Mouse (Mus musculus) lung, adult 2 months (tissue): ENCODE results near the gene Aldh3a2. TPM values are rescaled to one million over a fixed set of nuclear protein-coding genes. Genes with fewer than 3 reads are reported as not detected.

Source experiments
- DNase-seq: peaks from one replicate; pipeline ENCODE4 v3.0.0; 2022
- H3K4me1 ChIP-seq: fragments of 200-500 bp; 2 replicates; pipeline ENCODE4 v1.6.1; 2011; ENCODE audit warnings: low read length; ENCODE audit not compliant: control insufficient read depth, insufficient read depth
- H3K4me3 ChIP-seq: fragments of 200-500 bp; replicated peaks from 2 replicates; pipeline ENCODE3; 2011; ENCODE audit warnings: low read depth, mild to moderate bottlenecking, control low read depth, low read length; ENCODE audit errors: extremely low read depth
- CTCF ChIP-seq: fragments of 200-500 bp; IDR thresholded peaks from 2 replicates; pipeline ENCODE4 v1.5.1; 2011; ENCODE audit warnings: mild to moderate bottlenecking, low read length, control low read depth; ENCODE audit not compliant: insufficient read depth
- POLR2A ChIP-seq: fragments of 200-500 bp; IDR thresholded peaks from 2 replicates; pipeline ENCODE4 v1.6.1; 2011; ENCODE audit warnings: low read depth, mild to moderate bottlenecking, control low read depth, low read length, borderline replicate concordance; ENCODE audit errors: extremely low read depth
- whole genome bisulfite sequencing: fragments of 180-500 bp; shearing (Covaris S2); methylation state at CpG from one replicate; pipeline ENCODE4 v1.1.7; 2018; 5-methylcytosine and 5-hydroxymethylcytosine counted together
- polyA plus RNA-seq: library from polyadenylated mRNA; depleted of rRNA; stranded (reverse); fragments of >200 nt; gene quantifications from 2 replicates; pipeline ENCODE4 v1.2.3, GENCODE M21; 2012

Gene Aldh3a2
- polyA plus RNA-seq, 1 experiment, result 94.5 TPM

GRCm38 (mm10) chr11:61273928-61274327, 6.7 kb upstream of the Aldh3a2 start:
- Histone ChIP-seq H3K4me3 (no peak overlapping the region), H3K4me1 (no peaks in the 10 kb centered on the region; the same call in 1 of the 2 replicates)
- no peak for TF ChIP-seq CTCF
- TF ChIP-seq POLR2A, result no peak
- no peak for DNase-seq
- WGBS, result 54% methylated on average over 2 of the region's 2 CpGs

GRCm38 (mm10) chr11:61271612-61272011, 4.3 kb upstream of the Aldh3a2 start:
- no peak for TF ChIP-seq POLR2A
- TF ChIP-seq CTCF, result no peak
- DNase-seq, result no peak
- Histone ChIP-seq H3K4me1 (no peaks in the 10 kb centered on the region), H3K4me3 (no peak overlapping the region)

- Histone ChIP-seq H3K4me3 (no peak overlapping the region), H3K4me1 (no peaks in the 10 kb centered on the region)
- TF ChIP-seq POLR2A (no peak), CTCF (no peak)
- no peak for DNase-seq
- WGBS, result 81% methylated on average over 5 of the region's 5 CpGs
These were observed 3.1 kb upstream of the Aldh3a2 start for GRCm38 (mm10) chr11:61270406-61270805.

- no peak for DNase-seq
- WGBS, result 76% methylated on average over 6 of the region's 6 CpGs
These were observed 1.5 kb upstream of the Aldh3a2 start for GRCm38 (mm10) chr11:61268626-61269349.

GRCm38 (mm10) chr11:61263841-61264240, 3.4 kb downstream of the Aldh3a2 start:
- WGBS, result 63% methylated on average over 1 of the region's 1 CpGs
- H3K4me1 ChIP-seq, result no peaks in the 10 kb centered on the region
- no peak overlapping the region for H3K4me3 ChIP-seq
- TF ChIP-seq POLR2A (no peak), CTCF (no peak)
- DNase-seq, result no peak

More at GRCm38 (mm10) chr11:61268626-61269349, 1.5 kb upstream of the Aldh3a2 start:
- Histone ChIP-seq H3K4me3 (no peak overlapping the region), H3K4me1 (no peaks in the 10 kb centered on the region)
- TF ChIP-seq CTCF (no peak), POLR2A (no peak)

GRCm38 (mm10) chr11:61262516-61262915, 4.7 kb downstream of the Aldh3a2 start:
- Histone ChIP-seq H3K4me1 (no peaks in the 10 kb centered on the region), H3K4me3 (no peak overlapping the region)
- no peak for TF ChIP-seq POLR2A
- no peak for TF ChIP-seq CTCF
- WGBS, result 95% methylated on average over 14 of the region's 14 CpGs
- DNase-seq, result no peak

- Histone ChIP-seq H3K4me1 (no peaks in the 10 kb centered on the region), H3K4me3 (no peak overlapping the region)
- DNase-seq, result no peak
These were observed 8.2 kb downstream of the Aldh3a2 start for GRCm38 (mm10) chr11:61259106-61259505.

GRCm38 (mm10) chr11:61252807-61253206, 14.5 kb downstream of the Aldh3a2 start:
- Histone ChIP-seq H3K4me3 (no peak overlapping the region), H3K4me1 (no peaks in the 10 kb centered on the region)
- TF ChIP-seq CTCF, result no peak
- TF ChIP-seq POLR2A, result no peak
- no peak for DNase-seq
- WGBS, result 84% methylated on average over 12 of the region's 12 CpGs

More at GRCm38 (mm10) chr11:61259106-61259505, 8.2 kb downstream of the Aldh3a2 start:
- WGBS, result 93% methylated on average over 6 of the region's 6 CpGs
- TF ChIP-seq POLR2A (no peak), CTCF (no peak)

GRCm38 (mm10) chr11:61251741-61252140, 15.5 kb downstream of the Aldh3a2 start:
- DNase-seq, result no peak
- H3K4me1 ChIP-seq, result no peaks in the 10 kb centered on the region
- TF ChIP-seq POLR2A (no peak), CTCF (no peak)
- H3K4me3 ChIP-seq, result no peak overlapping the region
- 79% methylated on average over 10 of the region's 10 CpGs for WGBS

GRCm38 (mm10) chr11:61244406-61244805, 22.9 kb downstream of the Aldh3a2 start:
- DNase-seq, result no peak
- 80% methylated on average over 7 of the region's 7 CpGs for WGBS

More at GRCm38 (mm10) chr11:61244406-61244805, 22.9 kb downstream of the Aldh3a2 start:
- no peaks in the 10 kb centered on the region for H3K4me1 ChIP-seq
- TF ChIP-seq POLR2A (no peak), CTCF (no peak)
- no peak overlapping the region for H3K4me3 ChIP-seq
